Mouse (Mus musculus): ENCODE data around the gene Nans.

DNA sequence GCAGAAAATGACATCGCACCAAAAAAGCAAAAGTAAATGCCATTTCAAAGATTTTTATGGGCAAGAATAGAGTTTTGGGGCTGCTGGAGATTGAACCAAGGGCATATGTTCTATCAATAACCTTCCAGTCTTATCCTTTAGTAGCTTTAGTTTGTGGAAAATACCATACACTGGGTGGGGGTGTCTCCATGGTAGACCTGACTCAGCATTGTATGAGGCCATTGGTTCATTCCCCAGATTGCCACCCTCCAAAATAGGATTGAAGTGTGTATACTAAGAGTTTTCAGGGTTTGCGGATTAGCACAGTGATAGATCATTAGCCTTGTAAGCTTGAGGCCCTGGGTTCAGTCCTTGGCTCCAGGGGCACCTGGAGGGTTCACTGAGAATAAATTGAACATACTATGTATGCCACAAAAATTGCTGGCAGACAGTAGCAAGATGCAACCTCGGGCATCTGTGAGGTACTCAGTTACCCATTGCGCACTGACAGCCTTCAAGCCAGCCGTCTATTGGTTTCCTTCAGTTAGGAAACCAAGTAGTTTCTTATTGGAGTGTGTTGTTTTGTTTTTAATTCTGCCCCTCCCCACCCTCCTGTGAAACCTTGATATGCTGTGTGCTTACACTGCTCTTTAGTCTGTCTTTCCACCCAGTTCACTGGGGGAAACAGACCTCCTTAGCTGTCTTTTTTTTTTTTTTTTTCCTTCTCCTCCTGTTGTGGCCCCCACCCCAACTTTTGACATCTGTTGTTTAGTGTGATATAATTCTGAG is 34.8 kb upstream of the Nans start:
- TF ChIP-seq CTCF (IDR thresholded peaks at IDR 0.05; ENCODE audit: borderline replicate concordance, control insufficient read depth, extremely low read depth, insufficient read depth, low read length, poor library complexity) (no peak), POLR2A (IDR thresholded peaks at IDR 0.05; ENCODE audit: control insufficient read depth, extremely low read depth, insufficient read depth, low read length, poor library complexity) (no peak)
